Mouse (Mus musculus): ENCODE measurements around the gene Ctcf. TPM values are rescaled to one million over a fixed set of nuclear protein-coding genes. Genes with fewer than 3 reads are reported as not detected.

Ctcf gene
- total RNA-seq, 1 experiment from 2014 or later: 139 TPM

DNA sequence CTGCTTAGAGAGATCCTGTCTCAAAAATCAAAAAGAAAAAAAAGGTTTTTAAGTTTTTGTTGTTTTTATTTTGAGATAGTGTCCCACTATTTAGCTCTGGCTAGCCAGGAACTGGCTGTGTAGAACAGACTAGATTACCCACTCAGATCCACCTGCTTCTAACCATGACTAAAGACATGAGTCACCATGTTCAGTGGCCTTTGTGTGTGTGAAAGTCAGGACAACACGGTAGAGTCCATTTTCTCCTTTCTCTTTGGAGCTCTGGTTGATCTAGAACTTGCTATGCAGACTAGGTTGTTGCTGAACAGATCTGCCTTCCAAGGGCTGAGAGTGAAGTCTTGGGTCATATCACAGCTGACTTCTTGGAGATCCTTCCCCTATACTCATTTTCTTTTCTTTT lies 3.5 kb downstream of the Ctcf start:
- ATAC-seq (replicated peaks; ENCODE audit: low read depth, poor library complexity, severe bottlenecking): no peak

DNA sequence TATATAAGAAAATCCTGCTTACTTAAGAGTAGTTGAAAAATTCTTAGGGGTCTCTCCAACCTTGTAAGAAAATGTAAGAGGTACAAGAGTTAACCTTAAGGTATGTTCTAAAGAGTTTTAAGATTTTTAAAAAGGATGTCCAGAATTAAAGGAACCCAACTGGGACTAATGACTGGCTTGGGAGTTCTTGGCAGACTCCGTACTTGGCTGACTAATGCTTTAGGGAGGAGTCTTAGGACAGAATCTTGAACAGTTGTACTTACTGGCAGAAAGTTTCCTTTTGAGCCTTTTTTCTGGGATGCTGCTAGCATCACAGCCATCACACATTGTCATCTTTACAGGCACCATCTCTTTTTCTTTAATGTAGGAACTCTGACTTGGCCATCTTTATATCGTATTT lies 4.1 kb downstream of the Ctcf start:
- ATAC-seq (replicated peaks; ENCODE audit: low read depth, poor library complexity, severe bottlenecking): no peak

DNA sequence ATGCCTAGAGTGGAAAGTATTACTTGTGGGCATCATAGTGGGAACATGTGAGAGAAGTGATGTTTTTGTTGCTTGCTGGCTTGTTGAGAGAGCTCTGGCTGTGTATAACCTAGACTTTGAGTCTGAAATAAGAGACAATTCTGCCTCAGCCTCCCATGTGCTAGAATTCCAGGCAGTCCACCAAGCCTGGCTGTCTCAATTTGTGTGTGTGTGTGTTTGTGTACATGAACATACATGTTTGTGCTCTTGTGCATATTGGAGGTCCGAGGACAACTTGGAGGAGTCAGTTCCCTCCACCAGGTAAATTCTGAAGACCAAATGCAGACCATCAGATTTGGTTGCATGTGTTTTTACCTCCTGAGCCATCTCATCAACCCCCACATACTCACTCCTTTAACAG lies 8.8 kb downstream of the Ctcf start:
- no peak for ATAC-seq (replicated peaks; ENCODE audit: low read depth, poor library complexity, severe bottlenecking)

DNA sequence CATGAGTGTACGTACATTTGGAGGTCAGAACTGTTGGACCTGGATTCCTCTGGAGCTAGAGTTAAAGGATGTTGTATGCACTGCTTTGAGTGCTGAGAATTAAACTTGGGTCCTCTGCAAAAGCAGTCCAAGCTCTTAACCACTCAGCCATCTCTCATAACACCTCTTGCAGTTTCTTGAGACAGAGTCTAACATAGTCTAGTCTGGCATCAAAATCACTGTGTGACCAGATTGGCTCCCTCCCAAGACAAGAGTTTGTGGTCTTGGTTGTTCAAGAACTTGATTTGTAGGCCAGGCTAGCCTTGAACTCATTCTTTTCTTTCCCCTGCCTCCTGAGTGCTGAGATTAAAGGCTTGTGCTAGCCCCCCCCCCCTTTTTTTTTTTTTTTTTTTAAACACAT lies 12.6 kb downstream of the Ctcf start:
- ATAC-seq (replicated peaks; ENCODE audit: low read depth, poor library complexity, severe bottlenecking): no peak

DNA sequence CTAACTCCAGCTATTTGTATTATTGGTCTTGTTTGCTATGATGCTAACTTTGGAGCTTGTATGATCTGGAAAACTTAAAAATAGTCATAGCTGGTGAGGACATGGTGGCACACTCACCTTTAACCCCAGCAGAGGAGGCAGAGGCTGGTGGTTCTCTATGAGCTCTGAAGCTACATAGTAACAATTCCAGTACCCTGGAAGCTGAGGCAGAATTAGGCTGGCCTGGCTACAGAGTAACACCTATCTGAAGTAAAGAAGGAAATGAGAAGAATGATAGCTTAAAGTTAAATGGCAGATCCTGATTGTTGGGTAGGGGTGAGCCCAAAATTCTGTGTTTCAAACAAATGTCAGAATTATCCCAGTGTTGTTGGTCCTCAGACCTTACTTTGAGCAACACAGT lies 21.3 kb downstream of the Ctcf start:
- no peak for ATAC-seq (replicated peaks; ENCODE audit: low read depth, poor library complexity, severe bottlenecking)

DNA sequence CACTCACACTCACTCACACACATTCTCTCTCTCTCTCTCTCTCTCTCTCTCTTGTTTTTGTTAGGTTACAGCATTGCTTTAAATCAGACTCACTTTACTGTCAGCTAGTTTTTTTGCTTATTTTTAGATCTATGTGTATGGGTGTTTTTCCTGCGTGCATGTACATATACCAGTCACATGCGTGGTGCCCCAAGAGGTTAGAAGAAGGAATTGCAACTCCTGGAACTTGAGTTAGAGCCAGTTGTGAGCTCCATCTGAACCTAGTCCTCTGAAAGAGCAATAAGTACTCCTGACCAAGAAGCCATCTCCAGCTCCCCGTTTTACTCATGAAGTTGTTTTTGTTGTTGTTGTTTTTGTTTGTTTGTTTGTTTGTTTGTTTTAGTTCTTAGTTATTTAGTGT lies 24.8 kb downstream of the Ctcf start:
- peak; percentile 85 for ATAC-seq (replicated peaks; ENCODE audit: low read depth, poor library complexity, severe bottlenecking)

DNA sequence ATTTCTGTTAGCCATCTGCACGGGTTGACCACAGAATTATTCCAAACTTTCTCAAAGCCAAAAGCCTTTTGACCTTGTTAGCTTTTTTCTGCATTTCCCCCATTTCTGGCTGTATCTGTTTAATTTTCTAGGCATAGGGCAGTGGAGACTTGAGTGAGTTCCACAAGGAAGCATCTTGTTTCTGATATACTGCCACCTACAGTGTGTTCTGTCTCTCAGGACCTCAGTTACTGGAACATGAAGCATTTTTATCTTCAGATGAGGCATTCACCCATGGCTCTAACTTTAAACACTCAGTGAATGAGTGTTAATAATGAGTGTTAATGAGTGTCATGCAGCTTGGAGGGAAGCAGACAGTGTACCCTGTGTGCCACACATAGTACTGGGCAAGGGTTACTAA lies 41.5 kb downstream of the Ctcf start:
- no peak for ATAC-seq (replicated peaks; ENCODE audit: low read depth, poor library complexity, severe bottlenecking)

DNA sequence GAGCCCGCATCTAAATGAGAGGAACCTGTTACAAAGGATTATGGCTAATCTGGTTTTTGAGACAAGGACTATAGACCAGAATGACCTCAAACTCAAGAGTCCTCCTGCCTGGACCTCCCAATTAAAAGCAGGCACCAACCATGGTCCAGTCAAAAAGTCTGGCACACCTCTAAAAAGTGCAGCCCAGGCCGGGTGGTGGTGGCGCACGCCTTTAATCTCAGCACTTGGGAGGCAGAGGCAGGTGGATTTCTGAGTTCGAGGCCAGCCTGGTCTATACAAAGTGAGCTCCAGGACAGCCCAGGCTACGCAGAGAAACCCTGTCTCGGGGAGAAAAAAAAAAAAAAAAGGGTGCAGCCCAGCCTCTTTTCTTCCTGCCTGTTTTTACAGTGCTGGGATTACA lies 49.0 kb downstream of the Ctcf start:
- no peak for ATAC-seq (replicated peaks; ENCODE audit: low read depth, poor library complexity, severe bottlenecking)

DNA sequence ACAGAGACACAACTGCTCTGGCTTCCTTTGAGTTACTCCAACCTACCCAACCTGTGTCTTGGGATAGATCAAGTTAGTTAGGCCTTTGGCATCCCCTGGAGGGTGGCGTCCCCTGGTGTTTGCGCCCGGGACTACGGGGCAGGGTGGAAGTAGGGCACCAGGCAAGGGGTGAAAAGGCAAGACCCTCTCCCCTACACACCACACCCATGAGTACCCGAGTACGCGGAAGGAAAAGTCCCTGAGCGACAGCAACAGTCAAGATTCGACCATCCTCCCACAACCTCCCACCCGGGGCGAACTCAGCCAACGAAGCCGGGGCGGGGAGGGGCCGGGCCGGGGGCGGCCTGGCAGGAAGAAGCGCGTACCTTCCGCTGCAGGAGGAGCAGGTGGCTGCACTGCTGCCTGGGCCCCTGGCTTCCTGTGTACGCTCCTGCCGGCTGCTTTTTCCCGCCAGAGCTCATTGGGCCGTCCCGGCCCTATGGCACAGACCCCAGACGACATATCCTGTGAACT lies 49.5 kb downstream of the Ctcf start, which contains the start of gene Carmil2:
Carmil2 (plus strand) TSS at position 479 of the 513 bp plus-strand sequence.
- ATAC-seq (replicated peaks; ENCODE audit: low read depth, poor library complexity, severe bottlenecking): peak; percentile 87

DNA sequence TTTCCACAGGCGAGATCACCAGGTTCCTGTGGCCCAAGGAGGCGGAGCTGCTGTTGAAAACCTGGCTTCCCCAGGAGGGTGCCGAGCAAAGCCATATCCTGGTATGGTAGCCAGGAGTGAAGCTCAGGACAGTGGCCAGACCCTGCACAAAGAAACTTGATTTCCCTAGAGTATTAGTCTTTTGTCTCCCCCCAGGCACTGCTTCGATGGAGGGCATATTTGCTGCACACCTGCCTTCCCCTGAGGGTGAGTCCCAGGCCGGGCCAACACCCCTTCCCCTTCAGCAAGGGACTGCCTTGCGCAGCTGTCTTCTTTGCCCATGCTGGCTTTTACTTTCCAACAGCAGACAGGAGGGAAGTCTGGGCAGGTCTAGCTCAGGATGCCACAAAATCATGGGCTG lies 50.2 kb downstream of the Ctcf start:
- ATAC-seq (replicated peaks; ENCODE audit: low read depth, poor library complexity, severe bottlenecking): no peak

DNA sequence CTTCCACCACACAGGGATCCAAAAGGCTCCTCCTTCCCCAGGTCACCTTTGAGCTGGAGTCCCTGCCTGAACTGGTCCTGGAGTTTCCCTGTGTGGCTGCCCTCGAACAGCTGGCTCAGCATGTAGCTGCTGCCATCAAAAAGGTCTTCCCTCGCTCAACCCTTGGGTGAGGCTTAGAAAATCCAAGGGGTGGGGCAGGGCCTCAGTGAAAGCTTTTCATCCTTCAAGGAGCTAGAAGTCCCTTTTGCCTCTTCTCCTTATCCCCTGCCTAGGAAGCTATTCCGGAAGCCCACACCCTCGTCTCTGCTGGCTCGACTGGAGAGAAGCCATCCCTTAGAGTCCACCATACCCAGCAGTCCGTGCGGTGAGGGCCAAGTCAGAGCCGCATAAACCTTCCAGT lies 51.1 kb downstream of the Ctcf start:
- ATAC-seq (replicated peaks; ENCODE audit: low read depth, poor library complexity, severe bottlenecking): no peak

DNA sequence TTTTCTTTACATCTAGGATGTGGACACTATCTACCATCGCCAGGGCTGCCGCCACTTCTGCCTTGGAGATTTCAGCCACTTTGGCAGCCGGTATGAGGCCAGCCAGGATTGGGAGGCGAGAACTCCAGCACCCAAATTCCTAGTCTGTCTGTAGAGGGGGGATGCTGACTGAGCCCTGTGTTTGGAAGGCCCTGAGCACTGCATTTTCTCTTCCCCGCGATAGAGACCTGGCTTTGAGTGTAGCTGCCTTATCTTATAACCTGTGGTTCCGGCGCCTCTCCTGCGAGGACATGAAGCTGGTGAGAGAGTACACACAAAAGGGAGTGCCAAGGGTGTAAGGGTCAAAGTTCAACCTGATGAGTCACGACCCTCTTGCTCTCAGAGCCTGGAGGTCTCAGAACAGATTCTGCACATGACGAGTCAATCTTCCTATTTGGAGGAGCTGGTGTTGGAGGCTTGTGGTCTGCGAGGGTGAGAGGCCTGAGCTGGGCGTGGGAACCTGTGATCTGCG lies 51.9 kb downstream of the Ctcf start:
- ATAC-seq (replicated peaks; ENCODE audit: low read depth, poor library complexity, severe bottlenecking): no peak

DNA sequence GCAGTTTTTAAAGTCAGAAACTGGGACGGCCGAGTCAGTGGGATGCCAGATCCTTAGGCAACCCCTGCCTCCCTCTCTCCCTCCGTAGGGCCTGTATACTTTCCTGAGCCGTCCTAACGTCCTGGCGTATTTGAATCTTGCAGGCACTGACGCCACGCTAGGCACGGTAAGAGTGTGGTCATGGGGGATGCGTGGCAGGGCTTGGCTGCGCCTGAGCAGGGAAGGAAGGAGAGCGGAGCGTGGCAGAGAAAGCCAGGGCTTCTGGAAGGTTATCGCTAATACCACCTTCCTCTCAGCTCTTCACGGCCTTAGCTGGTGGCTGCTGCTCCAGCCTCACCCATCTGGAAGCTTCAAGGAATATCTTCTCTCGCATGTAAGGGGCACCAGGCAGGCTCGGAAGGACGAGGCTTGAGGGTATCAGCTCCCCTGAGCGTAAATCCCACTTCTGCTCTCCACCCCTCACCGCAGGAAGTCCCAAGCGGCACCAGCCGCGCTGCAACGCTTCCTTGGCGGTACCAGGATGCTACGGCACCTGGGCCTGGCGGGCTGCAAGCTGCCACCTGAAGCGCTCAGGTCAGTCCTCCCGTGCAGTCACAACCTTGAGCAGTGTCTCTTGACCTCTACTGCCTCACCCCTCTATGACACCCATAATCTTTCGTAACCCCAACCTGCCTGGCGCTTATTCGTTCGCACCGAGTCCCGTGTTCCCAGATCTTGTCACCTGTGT lies 53.1 kb downstream of the Ctcf start:
- ATAC-seq (replicated peaks; ENCODE audit: low read depth, poor library complexity, severe bottlenecking): no peak

DNA sequence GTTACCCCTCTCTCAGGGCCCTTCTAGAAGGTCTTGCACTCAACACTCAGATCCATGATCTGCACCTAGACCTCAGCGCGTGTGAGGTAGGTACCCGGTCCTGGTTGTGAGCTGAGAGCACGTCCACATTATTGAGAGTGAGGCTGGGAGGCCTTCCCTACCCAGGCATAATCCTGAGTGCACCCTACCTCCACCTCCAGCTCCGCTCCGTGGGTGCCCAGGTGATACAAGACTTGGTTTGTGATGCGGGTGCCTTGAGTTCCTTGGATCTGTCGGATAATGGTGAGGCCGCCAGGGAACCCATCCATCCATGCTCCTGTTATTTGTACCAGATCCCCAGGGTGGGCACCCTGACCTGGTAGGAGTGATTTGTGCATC lies 53.6 kb downstream of the Ctcf start:
- no peak for ATAC-seq (replicated peaks; ENCODE audit: low read depth, poor library complexity, severe bottlenecking)

DNA sequence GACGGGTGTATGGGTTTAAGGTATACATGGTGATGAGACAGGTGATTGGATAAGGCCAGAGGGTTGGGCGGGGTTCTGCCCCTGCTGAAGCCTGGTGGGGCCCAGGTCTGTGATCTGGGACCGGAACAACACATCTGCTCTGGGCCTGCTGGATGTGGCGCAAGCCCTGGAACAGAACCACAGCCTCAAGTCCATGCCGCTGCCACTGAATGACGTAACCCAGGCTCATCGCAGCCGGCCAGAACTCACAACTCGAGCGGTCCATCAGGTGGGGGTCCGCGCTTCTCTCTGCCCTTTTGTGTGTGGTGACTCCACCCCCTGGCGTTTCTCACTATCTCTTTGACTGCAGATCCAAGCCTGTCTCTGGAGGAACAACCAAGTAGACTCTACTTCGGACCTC lies 54.6 kb downstream of the Ctcf start:
- ATAC-seq (replicated peaks; ENCODE audit: low read depth, poor library complexity, severe bottlenecking): no peak

DNA sequence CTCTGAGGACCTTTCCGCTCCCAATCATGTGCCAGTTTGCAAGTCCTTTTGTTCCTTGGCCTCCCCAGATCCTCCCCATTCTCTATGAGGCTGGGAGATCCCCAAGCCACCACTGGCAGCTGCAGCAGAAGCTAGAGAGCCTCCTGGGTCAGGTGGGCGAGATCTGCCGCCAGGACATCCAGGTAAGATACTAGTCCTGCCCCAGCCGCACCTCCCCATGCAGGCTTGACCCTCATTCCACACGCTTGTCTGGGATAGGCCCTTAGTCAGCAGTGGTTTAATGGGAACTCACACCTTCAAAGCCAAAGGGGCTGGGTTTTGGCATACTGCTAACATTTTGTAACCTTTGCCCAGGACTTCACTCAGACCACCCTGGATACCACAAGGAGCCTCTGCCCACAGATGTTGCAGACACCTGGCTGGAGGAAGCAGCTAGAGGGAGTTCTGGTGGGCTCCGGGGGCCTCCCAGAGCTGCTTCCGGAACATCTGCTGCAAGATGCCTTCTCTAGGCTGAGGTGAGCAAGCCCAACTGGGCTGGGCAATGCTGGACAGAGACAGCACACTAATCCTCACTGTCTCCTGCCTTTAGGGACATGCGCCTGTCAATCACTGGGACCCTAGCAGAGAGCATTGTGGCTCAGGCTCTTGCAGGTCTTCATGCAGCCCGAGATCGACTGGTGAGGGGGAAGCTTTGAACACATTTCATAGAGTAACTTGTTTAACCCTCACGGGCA lies 56.2 kb downstream of the Ctcf start:
- no peak for ATAC-seq (replicated peaks; ENCODE audit: low read depth, poor library complexity, severe bottlenecking)

DNA sequence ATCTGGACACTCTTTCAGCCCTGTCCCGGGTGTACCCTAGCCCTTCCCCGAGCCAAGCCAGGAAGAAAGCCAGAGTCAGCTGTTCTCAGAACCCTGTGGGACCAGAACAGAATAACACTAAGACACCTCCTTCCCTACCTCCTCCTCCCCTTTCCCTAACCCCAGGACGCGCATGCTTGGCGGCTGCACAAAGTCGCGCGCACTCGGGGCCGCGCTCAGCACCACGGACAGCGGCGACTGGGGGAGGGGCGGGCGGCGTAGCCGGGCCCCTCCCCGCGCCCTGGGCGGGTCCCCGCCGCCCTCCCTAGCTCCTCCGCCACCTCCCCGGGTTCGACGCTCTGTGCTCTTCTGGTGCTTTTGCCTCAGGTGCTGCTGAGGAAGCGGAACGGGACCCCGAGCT lies 57.3 kb downstream of the Ctcf start:
- ATAC-seq (replicated peaks; ENCODE audit: low read depth, poor library complexity, severe bottlenecking): no peak

DNA sequence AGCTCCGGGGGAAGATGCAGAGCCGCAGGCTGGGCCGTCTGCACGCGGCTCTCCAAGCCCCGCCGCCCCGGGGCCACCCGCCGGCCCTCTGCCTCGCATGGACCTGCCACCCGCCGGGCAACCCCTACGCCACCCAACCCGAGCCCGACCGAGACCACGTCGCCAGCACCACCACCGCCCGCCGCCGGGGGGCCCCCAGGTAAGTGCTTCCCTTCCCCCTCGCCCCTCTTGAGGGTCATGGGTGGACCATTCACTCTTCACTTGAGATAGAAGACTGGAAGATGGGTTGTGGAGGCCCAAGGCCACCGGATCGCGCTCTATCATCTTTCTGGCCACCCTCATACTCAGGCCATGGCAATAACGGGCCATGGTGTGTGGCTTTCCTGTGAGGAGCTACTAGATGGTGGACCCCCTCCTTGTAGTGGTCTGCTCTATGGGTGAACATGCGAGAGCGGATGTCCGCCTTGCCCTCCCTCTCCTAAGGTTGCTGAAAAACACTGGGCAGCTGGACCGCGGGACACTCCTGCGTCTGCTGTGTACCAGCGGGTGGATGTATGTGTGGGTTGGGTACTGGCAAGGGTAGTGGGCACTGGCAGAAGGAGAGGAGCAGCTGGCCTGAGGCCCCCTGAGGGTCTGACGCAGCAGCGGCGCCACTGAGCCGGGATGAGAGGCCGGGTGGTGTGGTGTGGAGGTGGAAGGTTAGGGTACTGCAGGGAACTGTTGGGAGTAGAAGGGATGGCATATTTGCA lies 57.9 kb downstream of the Ctcf start:
- ATAC-seq (replicated peaks; ENCODE audit: low read depth, poor library complexity, severe bottlenecking): no peak

DNA sequence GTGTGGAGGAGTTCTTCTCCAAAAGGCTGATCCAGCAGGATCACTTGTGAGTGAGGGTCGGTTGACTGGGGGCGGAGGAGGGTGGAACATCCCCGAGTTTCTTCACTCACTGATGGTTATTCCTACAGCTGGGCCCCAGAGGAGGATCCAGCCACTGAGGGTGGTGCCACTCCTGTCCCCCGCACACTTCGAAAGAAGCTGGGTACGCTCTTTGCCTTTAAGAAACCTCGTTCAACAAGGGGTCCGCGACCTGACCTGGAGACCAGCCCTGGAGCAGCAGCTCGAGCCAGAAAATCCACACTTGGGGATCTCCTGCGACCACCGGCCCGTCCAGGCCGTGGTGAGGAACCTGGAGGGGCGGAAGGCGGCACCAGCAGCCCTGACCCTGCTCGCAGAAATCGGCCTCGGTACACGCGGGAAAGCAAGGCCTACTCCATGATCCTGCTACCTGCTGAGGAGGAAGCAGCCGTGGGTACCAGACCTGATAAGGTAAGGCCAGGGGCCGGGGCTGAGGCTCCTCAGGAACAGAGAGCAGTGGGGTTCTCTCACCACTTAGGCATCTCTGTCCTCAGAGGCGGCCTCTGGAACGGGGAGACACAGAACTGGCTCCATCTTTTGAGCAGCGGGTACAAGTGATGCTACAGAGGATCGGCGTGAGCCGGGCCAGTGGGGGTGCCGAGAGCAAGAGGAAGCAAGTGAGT lies 58.9 kb downstream of the Ctcf start:
- no peak for ATAC-seq (replicated peaks; ENCODE audit: low read depth, poor library complexity, severe bottlenecking)

DNA sequence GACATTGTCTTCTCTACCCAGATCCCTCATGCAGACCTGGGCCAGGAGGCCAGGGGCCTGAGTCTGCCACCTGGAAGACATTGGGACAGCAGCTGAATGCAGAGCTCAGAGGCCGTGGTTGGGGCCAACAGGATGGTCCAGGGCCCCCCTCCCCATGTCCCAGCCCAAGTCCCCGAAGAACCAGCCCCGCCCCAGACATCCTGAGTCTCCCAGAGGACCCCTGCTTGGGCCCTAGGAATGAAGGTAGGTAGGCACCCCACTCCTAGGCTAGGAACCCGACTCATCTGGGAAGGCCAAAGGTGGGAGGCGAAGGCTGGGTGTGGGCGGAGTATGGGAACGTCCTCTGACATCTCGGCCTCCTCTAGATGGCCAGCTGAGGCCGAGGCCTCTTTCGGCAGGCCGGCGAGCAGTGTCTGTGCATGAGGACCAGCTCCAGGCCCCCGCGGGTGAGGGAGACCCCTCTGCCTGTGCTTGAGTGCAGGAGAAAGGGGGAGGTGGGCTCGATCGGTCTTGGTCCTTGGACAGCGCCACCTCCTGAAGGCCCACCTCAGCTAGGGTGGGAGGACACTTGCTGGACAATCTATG lies 60.9 kb downstream of the Ctcf start:
- ATAC-seq (replicated peaks; ENCODE audit: low read depth, poor library complexity, severe bottlenecking): no peak
